ENCODE assay signal across 9 mouse cellular contexts in genomic region chr2:92667192-92667591, GRCm38 (mm10).
DNase-seq lines count a peak whose midpoint lies in the region; ATAC-seq and TF ChIP-seq lines count a peak whose summit lies in the region.
"Had no signal": no experiment of that assay in that cellular context is flagged by ENCODE, and none has a peak within 500 bp of the region (broad histone marks: within the 10 kb centered on the region; RNA-seq: fewer than 3 reads in every experiment).

No protein-coding gene starts in this region.

- peaks cover 5% of the 10 kb centered on the region; the same call in 1 of the 2 replicates for H3K9me3 ChIP-seq in forebrain, embryonic 10.5 days
- H3K9me3 ChIP-seq in forebrain, postnatal 0 days (ENCODE audit: low read length) = no peaks in the 10 kb centered on the region
- no peaks in the 10 kb centered on the region for H3K9me3 ChIP-seq in liver, embryonic 16.5 days (replicated peaks; ENCODE audit: control insufficient read depth, low read length)
- H3K9me3 ChIP-seq: hindbrain, embryonic 10.5 days had no signal

- intact Hi-C loops in left cerebral cortex, postnatal 25 days (cut with DNase I) = no loop called here

- H3K9ac ChIP-seq in forebrain, postnatal 0 days = no peak overlapping the region
- H3K9ac ChIP-seq in liver, embryonic 16.5 days (ENCODE audit: low read depth, low read length) = no peak overlapping the region

- no peak for DNase-seq in forebrain, embryonic 10.5 days (ENCODE audit: extremely low spot score, low spot score)
- DNase-seq in forebrain, postnatal 0 days = no peak
- peak; percentile 72 for DNase-seq in adrenal gland, adult 8-10 months
- DNase-seq in kidney, adult 2 months = peak; percentile 41
- no peak for DNase-seq in cerebellum, postnatal 4 days (ENCODE audit: low spot score in 2 of 2)
- no peak for DNase-seq in right cerebral cortex, postnatal 10 days (ENCODE audit: low spot score in 2 of 2)
- no peak for DNase-seq in left cerebral cortex, postnatal 25 days (ENCODE audit: low spot score in 2 of 2)

- no peak for TF ChIP-seq POLR2A in kidney, adult 2 months (IDR thresholded peaks at IDR 0.05; ENCODE audit: low read depth, low read length)

- 82% methylated on average over 1 of the region's 1 CpGs for WGBS in forebrain, embryonic 10.5 days
- WGBS in forebrain, postnatal 0 days = 83% methylated on average over 1 of the region's 1 CpGs
- 60% methylated on average over 1 of the region's 1 CpGs for WGBS in kidney, adult 2 months
- 23% methylated on average over 1 of the region's 1 CpGs for WGBS in liver, embryonic 16.5 days (ENCODE audit: insufficient replicate concordance)

- H3K27ac ChIP-seq in forebrain, embryonic 10.5 days = peak overlapping the region; percentile 63
- no peak overlapping the region for H3K27ac ChIP-seq in forebrain, postnatal 0 days (ENCODE audit: low read depth, low read length)
- H3K27ac ChIP-seq in kidney, adult 2 months (ENCODE audit: insufficient read depth, low read depth, low read length) = no peak overlapping the region
- no peak overlapping the region for H3K27ac ChIP-seq in liver, embryonic 16.5 days (ENCODE audit: low read length)
- H3K27ac ChIP-seq: hindbrain, embryonic 10.5 days had no signal

- no peak overlapping the region for H3K4me2 ChIP-seq in forebrain, postnatal 0 days (ENCODE audit: low read depth)
- H3K4me2 ChIP-seq in liver, embryonic 16.5 days (ENCODE audit: low read depth, low read length) = no peak overlapping the region

- no peak for ATAC-seq in forebrain, postnatal 0 days
- peak; percentile 41 for ATAC-seq in liver, embryonic 16.5 days (ENCODE audit: low read depth)

- peaks cover 52% of the 10 kb centered on the region for H3K4me1 ChIP-seq in forebrain, embryonic 10.5 days
- 0 out of 2 replicates have a peak, but pooled peaks cover under 1% of the 10 kb centered on the region for H3K4me1 ChIP-seq in forebrain, postnatal 0 days (ENCODE audit: insufficient read depth)
- H3K4me1 ChIP-seq in kidney, adult 2 months (ENCODE audit: control insufficient read depth, insufficient read depth, low read length) = no peaks in the 10 kb centered on the region
- no peaks in the 10 kb centered on the region for H3K4me1 ChIP-seq in liver, embryonic 16.5 days (ENCODE audit: control insufficient read depth, low read depth, low read length)

- TF ChIP-seq CTCF in forebrain, postnatal 0 days (IDR thresholded peaks at IDR 0.05; ENCODE audit: low read depth) = no peak
- no peak for TF ChIP-seq CTCF in kidney, adult 2 months (conservative IDR thresholded peaks at IDR 0.05; ENCODE audit: insufficient read depth, insufficient read length, low read depth, low read length)

- H3K36me3 ChIP-seq in forebrain, embryonic 10.5 days (replicated peaks) = no peaks in the 10 kb centered on the region
- H3K36me3 ChIP-seq in forebrain, postnatal 0 days (ENCODE audit: insufficient read depth) = no peaks in the 10 kb centered on the region
- no peaks in the 10 kb centered on the region for H3K36me3 ChIP-seq in kidney, adult 2 months (ENCODE audit: control insufficient read depth, insufficient read depth, low read length)
- no peaks in the 10 kb centered on the region for H3K36me3 ChIP-seq in liver, embryonic 16.5 days (ENCODE audit: control insufficient read depth, insufficient read depth)
- H3K36me3 ChIP-seq: hindbrain, embryonic 10.5 days had no signal

- peaks cover 13% of the 10 kb centered on the region; the same call in 1 of the 2 replicates for H3K27me3 ChIP-seq in forebrain, embryonic 10.5 days (ENCODE audit: poor library complexity, severe bottlenecking)
- H3K27me3 ChIP-seq in forebrain, postnatal 0 days (ENCODE audit: insufficient read depth, low read length) = no peaks in the 10 kb centered on the region
- H3K27me3 ChIP-seq in kidney, adult 2 months (replicated peaks; ENCODE audit: control insufficient read depth, insufficient read depth, low read length) = no peaks in the 10 kb centered on the region
- no peaks in the 10 kb centered on the region for H3K27me3 ChIP-seq in liver, embryonic 16.5 days (ENCODE audit: control insufficient read depth, insufficient read depth, low read depth, low read length)

- H3K4me3 ChIP-seq in forebrain, embryonic 10.5 days = no peak overlapping the region
- H3K4me3 ChIP-seq in forebrain, postnatal 0 days (ENCODE audit: low read depth, low read length) = no peak overlapping the region
- H3K4me3 ChIP-seq in kidney, adult 2 months (ENCODE audit: insufficient read depth, low read depth, low read length) = no peak overlapping the region
- no peak overlapping the region for H3K4me3 ChIP-seq in liver, embryonic 16.5 days (ENCODE audit: low read depth, low read length)
- H3K4me3 ChIP-seq: hindbrain, embryonic 10.5 days had no signal

Comparison
In these comparisons a context has a peak if more than half of its experiments do, and no peak if none do; other contexts are left out.
1. DNase-seq: peak in adrenal gland, adult 8-10 months (single experiment) and kidney, adult 2 months (single experiment); none in forebrain, embryonic 10.5 days (single experiment), forebrain, postnatal 0 days (single experiment), cerebellum, postnatal 4 days (0 of 2), right cerebral cortex, postnatal 10 days (0 of 2) and left cerebral cortex, postnatal 25 days (0 of 2).